In genomic region chr3:35068586-35068985, GRCm38 (mm10) we compare ENCODE assay signal across 21 mouse cellular contexts.
"Had no signal": no experiment of that assay in that cellular context is flagged by ENCODE, and none has a peak within 500 bp of the region (broad histone marks: within the 10 kb centered on the region; RNA-seq: fewer than 3 reads in every experiment).

No protein-coding gene starts in this region.

- H3K27ac ChIP-seq: layer of hippocampus, adult 2 months; limb, embryonic 10.5 days; limb, embryonic 13.5 days; liver, embryonic 12.5 days; liver, embryonic 15.5 days; lung, embryonic 15.5 days; midbrain, embryonic 10.5 days; midbrain, embryonic 13.5 days had no signal

- H3K4me2 ChIP-seq: limb, embryonic 13.5 days; liver, embryonic 12.5 days; liver, embryonic 15.5 days; lung, embryonic 15.5 days; midbrain, embryonic 13.5 days had no signal

- ATAC-seq: inflammation-experienced regulatory T-cells, adult 6 months; intestine, embryonic 16.5 days; liver, embryonic 12.5 days; midbrain, embryonic 13.5 days; midbrain, embryonic 16.5 days had no signal

- H3K36me3 ChIP-seq: limb, embryonic 10.5 days; limb, embryonic 13.5 days; liver, embryonic 12.5 days; liver, embryonic 15.5 days; lung, embryonic 15.5 days; midbrain, embryonic 10.5 days; midbrain, embryonic 13.5 days had no signal

- H3K27me3 ChIP-seq: limb, embryonic 13.5 days; liver, embryonic 12.5 days; liver, embryonic 15.5 days; lung, embryonic 15.5 days; megakaryocyte, embryonic 14.5 days; midbrain, embryonic 13.5 days had no signal

- H3K4me1 ChIP-seq: limb, embryonic 10.5 days; limb, embryonic 13.5 days; liver, embryonic 12.5 days; liver, embryonic 15.5 days; lung, embryonic 15.5 days; megakaryocyte, embryonic 14.5 days had no signal

- H3K4me3 ChIP-seq: layer of hippocampus, adult 2 months; limb, embryonic 10.5 days; limb, embryonic 13.5 days; liver, embryonic 12.5 days; liver, embryonic 15.5 days; lung, embryonic 15.5 days; megakaryocyte, embryonic 14.5 days; midbrain, embryonic 10.5 days; midbrain, embryonic 13.5 days; myocyte had no signal

- DNase-seq: kidney, adult 18-20 months; kidney, adult 9 months; kidney, postnatal 14 days; kidney, postnatal 4 days; layer of hippocampus, adult 9-11 months; liver; right cerebral cortex, postnatal 4 days; thymus, postnatal 25 days had no signal

- H3K9ac ChIP-seq: limb, embryonic 13.5 days; liver, embryonic 12.5 days; liver, embryonic 15.5 days; lung, embryonic 15.5 days; midbrain, embryonic 13.5 days had no signal

- H3K9me3 ChIP-seq: limb, embryonic 10.5 days; limb, embryonic 13.5 days; liver, embryonic 12.5 days; liver, embryonic 15.5 days; lung, embryonic 15.5 days; midbrain, embryonic 13.5 days had no signal
